Mouse (Mus musculus) hindbrain, embryonic 16.5 days (tissue): ENCODE measurements at regions not wholly inside any gene's neighbourhood (a gene's known extent, or its start where the extent isn't known, plus 50 kb on each side); places are given as distances from the start of the nearest gene placed in this dataset.
A peak's percentile ranks its signal among the peaks of the same experiment; 100 is the strongest.
"Not testable (repeated sequence)": the region's sequence is repeated elsewhere in the genome, so short reads cannot be mapped to it uniquely, and the experiment has no call there.

Source experiments
- ATAC-seq: fragments of 200-750 bp; cut with Nextera tagmentation; 2 replicates; pipeline ENCODE4 v1.8.0; 2017; ENCODE audit warnings: moderate TSS enrichment, moderate library complexity
- H3K27ac ChIP-seq: fragments of 300-500 bp; sonication (generic); 2 replicates; pipeline ENCODE4 v1.5.1; 2014; ENCODE audit warnings: low read depth, mild to moderate bottlenecking, control low read depth, low read length, moderate library complexity
- H3K27me3 ChIP-seq: fragments of 300-500 bp; sonication (generic); replicated peaks from 2 replicates; pipeline ENCODE4 v1.6.1; 2014; ENCODE audit warnings: low read length; ENCODE audit not compliant: control insufficient read depth, insufficient read depth
- H3K36me3 ChIP-seq: fragments of 300-500 bp; sonication (generic); 2 replicates; pipeline ENCODE4 v1.6.1; 2014; ENCODE audit warnings: mild to moderate bottlenecking, low read length, moderate library complexity, mixed read lengths; ENCODE audit not compliant: control insufficient read depth, insufficient read depth
- H3K4me1 ChIP-seq: fragments of 300-500 bp; sonication (generic); 2 replicates; pipeline ENCODE4 v1.6.1; 2014; ENCODE audit warnings: low read depth, low read length; ENCODE audit not compliant: control insufficient read depth, insufficient read depth
- H3K4me2 ChIP-seq: fragments of 300-500 bp; sonication (generic); 2 replicates; pipeline ENCODE4 v1.6.1; 2014; ENCODE audit warnings: mild to moderate bottlenecking, low read length, control low read depth, moderate library complexity
- H3K4me3 ChIP-seq: fragments of 300-500 bp; sonication (generic); 2 replicates; pipeline ENCODE4 v1.5.1; 2014; ENCODE audit warnings: mild to moderate bottlenecking, low read length, control low read depth, moderate library complexity
- H3K9ac ChIP-seq: fragments of 300-500 bp; sonication (generic); 2 replicates; pipeline ENCODE4 v1.6.1; 2014; ENCODE audit warnings: low read depth, mild to moderate bottlenecking, control low read depth, low read length, moderate library complexity
- H3K9me3 ChIP-seq: fragments of 300-500 bp; sonication (generic); 2 replicates; pipeline ENCODE4 v1.6.1; 2014; ENCODE audit warnings: mild to moderate bottlenecking, low read length, moderate library complexity; ENCODE audit not compliant: control insufficient read depth
- WGBS: fragments of 180-500 bp; shearing (Covaris S2); extraction: QIAGEN DNeasy Blood & Tissue Kit; methylation state at CpG from one replicate; pipeline ENCODE4 v1.1.7; 2014; 5-methylcytosine and 5-hydroxymethylcytosine counted together

DNA sequence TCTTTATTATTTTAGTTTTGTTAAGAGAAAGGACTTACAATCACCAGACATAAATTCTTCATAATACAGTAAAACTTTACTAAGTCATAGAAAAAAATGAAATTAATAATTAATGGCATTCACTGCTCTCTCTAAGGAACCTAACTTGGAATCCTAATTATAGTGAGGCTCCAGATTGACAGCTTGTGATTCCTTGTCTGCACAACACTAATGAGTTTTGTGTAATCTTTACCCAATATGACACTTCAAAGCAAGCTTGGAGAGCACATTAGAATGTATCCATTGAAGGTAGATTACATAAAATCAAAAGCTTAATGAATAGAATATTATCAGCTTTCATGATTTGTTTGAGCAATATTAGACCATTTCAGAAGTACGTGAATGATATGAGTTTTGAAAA, 1914.7 kb downstream of the Efna5 start:
- ATAC-seq: no peak
- Histone ChIP-seq H3K4me2 (no peak overlapping the region), H3K4me1 (no peaks in the 10 kb centered on the region)

DNA sequence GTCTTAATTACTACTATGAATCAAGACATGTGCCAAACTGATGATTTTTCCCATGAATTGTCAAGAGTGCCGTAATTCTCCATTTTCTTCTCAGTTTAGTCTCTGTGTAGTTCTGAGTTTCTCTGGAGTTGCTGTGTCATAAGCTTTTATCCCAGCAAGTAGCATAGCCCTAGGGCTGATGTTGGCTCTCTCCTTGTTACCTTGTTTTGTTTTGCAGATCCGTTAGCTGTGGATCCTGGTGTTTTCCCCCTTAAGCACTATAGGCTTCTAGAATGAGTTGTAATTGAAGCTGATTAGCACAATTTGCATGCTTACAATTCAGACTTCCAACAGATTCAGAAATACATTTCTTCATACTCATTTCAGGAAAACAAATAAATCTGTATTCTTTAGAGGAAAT, 1915.5 kb downstream of the Efna5 start:
- H3K27me3 ChIP-seq: no peaks in the 10 kb centered on the region
- H3K9ac ChIP-seq: no peak overlapping the region
- H3K4me2 ChIP-seq: no peak overlapping the region
- no peaks in the 10 kb centered on the region for H3K9me3 ChIP-seq
- no peak overlapping the region for H3K27ac ChIP-seq
- no peaks in the 10 kb centered on the region for H3K36me3 ChIP-seq
- H3K4me3 ChIP-seq: no peak overlapping the region
- WGBS: 45% methylated on average over 2 of the region's 2 CpGs
- no peaks in the 10 kb centered on the region for H3K4me1 ChIP-seq
- ATAC-seq: no peak

More for the DNA sequence above, 1914.7 kb downstream of the Efna5 start:
- H3K9me3 ChIP-seq: no peaks in the 10 kb centered on the region
- no peaks in the 10 kb centered on the region for H3K36me3 ChIP-seq
- no peak overlapping the region for H3K4me3 ChIP-seq
- H3K9ac ChIP-seq: no peak overlapping the region
- no peak overlapping the region for H3K27ac ChIP-seq
- H3K27me3 ChIP-seq: no peaks in the 10 kb centered on the region
- WGBS: 58% methylated on average over 1 of the region's 1 CpGs

DNA sequence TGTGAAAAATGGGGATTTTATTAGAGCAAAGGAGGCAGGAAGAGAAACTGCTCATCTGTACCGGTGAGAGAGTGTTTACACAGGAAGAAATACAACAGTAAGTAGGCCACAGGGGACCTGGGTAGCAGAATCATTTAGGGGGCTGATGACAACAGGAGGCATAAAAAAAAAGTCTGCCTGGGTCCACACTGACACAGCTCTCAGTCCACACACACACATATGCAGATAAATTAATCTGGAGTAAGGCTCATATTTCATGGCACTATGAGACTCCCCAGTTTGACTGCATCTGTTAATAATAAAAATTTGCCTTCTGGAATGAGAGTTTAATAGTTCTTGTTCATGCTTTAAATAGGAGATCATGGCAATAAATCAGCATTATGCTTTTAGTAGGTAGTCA, 1929.7 kb downstream of the Efna5 start:
- no peaks in the 10 kb centered on the region for H3K4me1 ChIP-seq
- H3K4me2 ChIP-seq: no peak overlapping the region
- H3K27me3 ChIP-seq: no peaks in the 10 kb centered on the region
- no peak for ATAC-seq
- H3K27ac ChIP-seq: no peak overlapping the region
- 33% methylated on average over 1 of the region's 1 CpGs for WGBS
- H3K36me3 ChIP-seq: no peaks in the 10 kb centered on the region
- H3K9me3 ChIP-seq: no peaks in the 10 kb centered on the region
- H3K9ac ChIP-seq: no peak overlapping the region
- H3K4me3 ChIP-seq: no peak overlapping the region

DNA sequence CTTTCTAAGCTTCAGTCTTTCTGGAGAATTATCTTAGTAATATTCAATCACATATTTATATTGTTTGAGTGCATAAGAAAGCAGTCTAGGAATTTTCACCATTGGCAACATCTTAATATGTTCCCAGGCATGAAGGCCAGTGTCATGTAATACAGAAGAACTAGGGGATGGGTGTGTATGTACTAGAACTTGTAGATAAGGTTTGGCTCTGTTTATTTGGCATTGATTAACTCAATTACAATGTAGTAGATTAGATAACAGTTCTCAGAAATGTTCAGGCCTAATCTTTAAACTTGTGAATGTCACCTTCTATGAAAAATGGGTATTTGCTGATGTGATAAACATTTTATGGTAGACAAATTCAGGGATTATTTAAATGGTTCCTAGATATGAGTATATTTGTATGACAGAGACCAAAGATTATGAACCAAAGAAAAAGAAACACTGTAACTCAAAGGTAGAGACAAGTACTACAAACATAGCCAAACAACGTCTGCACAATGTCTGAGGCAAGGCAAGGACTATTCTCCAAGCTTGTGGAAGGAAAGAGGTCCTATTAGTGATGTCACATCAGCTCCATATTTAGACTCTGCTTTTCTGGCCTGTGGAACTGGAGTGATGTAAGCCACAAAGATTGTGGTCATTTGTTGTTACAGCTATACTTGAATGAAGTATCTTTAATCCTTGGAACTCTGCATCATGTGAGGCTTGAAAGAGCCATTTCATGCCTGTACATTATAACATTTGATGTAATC, 1924.8 kb upstream of the Nudt12 start:
- H3K4me2 ChIP-seq: no peak overlapping the region
- no peaks in the 10 kb centered on the region for H3K9me3 ChIP-seq
- WGBS: 79% methylated on average over 1 of the region's 1 CpGs
- no peak for ATAC-seq
- H3K36me3 ChIP-seq: no peaks in the 10 kb centered on the region
- no peak overlapping the region for H3K27ac ChIP-seq
- no peak overlapping the region for H3K4me3 ChIP-seq
- H3K4me1 ChIP-seq: no peaks in the 10 kb centered on the region
- no peaks in the 10 kb centered on the region for H3K27me3 ChIP-seq
- H3K9ac ChIP-seq: no peak overlapping the region

DNA sequence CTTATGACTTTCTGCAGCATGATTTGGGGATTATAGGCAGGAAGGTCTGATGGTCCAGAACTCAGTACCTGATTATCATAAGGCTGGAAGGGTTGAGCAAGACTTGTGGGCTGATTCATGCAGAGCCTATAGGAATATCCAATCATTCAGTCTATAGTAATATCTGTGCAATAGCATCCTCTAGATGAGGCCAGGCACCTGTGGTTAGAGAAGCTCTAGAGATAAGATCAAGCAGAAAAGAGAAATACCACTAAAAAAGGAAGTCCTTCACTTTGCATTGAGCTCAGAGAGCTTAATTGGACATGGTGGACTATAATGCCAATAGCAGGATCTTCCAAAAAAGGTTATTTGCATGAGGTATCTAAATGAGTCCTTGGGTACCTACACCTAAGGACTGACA, 1921.1 kb upstream of the Nudt12 start:
- Histone ChIP-seq H3K4me2 (no peak overlapping the region), H3K27me3 (no peaks in the 10 kb centered on the region), H3K9me3 (no peaks in the 10 kb centered on the region), H3K9ac (no peak overlapping the region), H3K4me3 (no peak overlapping the region), H3K27ac (no peak overlapping the region), H3K36me3 (no peaks in the 10 kb centered on the region), H3K4me1 (no peaks in the 10 kb centered on the region)
- ATAC-seq: no peak

DNA sequence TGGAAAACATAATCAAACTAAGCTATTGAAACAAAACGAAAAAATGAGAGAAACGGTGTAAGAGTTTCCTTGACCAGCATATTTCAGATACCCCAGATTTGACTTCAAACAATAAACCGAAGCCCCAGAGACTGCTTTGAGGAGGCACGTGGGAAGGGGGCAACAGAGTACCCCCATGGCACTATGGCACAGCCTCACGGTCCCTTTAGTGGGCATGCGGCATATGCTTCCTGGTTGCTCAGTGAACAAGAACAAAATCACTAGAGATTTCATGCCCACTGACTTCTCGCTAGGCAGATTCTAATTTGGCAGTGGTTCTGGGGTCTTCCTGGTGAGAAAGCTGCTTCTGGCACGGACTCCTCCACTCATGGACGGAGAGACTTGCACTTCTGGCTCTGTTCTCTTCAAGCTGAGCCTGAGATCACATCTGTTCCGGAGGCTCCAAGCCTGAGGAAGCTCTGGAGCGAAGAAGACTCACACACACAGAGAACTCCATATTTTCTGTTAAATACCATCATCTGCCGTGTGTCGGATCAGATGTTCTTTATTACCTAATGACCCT, 1912.7 kb upstream of the Nudt12 start:
- no peaks in the 10 kb centered on the region for H3K27me3 ChIP-seq
- H3K9ac ChIP-seq: no peak overlapping the region
- no peaks in the 10 kb centered on the region for H3K36me3 ChIP-seq
- no peak overlapping the region for H3K27ac ChIP-seq
- no peak overlapping the region for H3K4me3 ChIP-seq
- no peak overlapping the region for H3K4me2 ChIP-seq
- no peaks in the 10 kb centered on the region for H3K9me3 ChIP-seq
- ATAC-seq: peak; percentile 94
- H3K4me1 ChIP-seq: no peaks in the 10 kb centered on the region
- WGBS: 67% methylated on average over 13 of the region's 13 CpGs

DNA sequence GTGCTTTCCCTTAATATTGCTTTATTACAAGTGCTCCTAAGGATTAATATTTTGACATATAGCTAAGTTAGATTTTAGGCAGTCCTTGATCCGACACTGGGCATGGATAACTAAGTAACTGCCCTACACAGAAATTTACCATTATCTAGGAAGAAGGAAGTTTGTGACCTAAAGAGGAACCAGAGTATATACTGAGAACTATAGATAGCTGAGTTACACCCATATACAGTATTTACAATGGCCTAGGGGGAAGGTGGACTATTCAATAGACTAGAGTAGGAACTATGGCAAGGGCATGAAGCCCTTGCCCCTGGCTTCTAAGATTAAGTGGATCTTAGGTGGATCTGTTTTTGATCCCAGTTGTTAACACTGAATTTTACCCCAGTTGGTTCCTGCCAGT, 1869.5 kb upstream of the Nudt12 start:
- H3K4me3 ChIP-seq, ATAC-seq, H3K9me3 ChIP-seq, H3K4me1 ChIP-seq, H3K27ac ChIP-seq, H3K9ac ChIP-seq, H3K36me3 ChIP-seq, H3K4me2 ChIP-seq, H3K27me3 ChIP-seq: not testable (repeated sequence)
- 92% methylated on average over 1 of the region's 1 CpGs for WGBS

DNA sequence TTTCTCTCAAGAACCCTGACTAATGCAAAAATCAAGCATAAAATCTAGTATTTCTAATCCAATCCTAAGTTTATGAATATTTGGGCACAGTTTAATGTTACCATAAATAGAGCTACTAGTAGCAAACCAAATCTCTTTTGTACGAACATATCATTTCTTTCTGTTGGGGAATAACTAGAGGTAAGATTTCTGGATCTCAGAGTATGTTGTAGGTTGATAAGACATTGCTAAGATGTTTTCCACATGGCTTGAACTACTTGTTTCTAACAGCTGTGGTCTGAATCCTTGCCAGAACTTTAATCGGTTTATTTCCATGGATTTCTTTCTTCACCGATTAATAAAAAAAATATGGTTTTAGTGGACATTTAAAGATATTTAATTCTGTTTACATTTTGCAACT, 1844.3 kb upstream of the Nudt12 start:
- Histone ChIP-seq H3K36me3 (no peaks in the 10 kb centered on the region), H3K9me3 (no peaks in the 10 kb centered on the region), H3K4me2 (no peak overlapping the region), H3K4me1 (no peaks in the 10 kb centered on the region), H3K27me3 (no peaks in the 10 kb centered on the region), H3K9ac (no peak overlapping the region), H3K27ac (no peak overlapping the region), H3K4me3 (no peak overlapping the region)
- WGBS: 81% methylated on average over 3 of the region's 3 CpGs
- no peak for ATAC-seq

DNA sequence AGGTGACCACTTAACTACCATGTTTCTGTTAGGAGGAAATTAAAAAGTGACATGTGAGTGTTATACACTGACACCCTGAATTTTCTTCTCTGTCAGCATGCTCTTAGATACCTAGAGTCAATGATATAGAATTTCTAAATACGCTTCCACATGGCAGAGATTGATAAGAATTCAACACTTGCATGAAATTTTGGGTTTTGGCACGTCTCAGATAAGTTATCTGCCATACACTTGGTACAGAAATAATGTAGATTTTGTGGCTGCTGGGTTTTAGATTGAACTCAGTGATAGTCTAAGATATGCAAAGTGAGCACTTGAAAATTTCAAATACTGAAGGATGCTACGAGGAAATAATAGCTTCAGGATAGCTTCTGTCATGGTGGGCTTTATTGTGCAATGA, 1841.5 kb upstream of the Nudt12 start:
- ATAC-seq: no peak
- WGBS: 70% methylated on average over 3 of the region's 3 CpGs
- Histone ChIP-seq H3K9me3 (no peaks in the 10 kb centered on the region), H3K9ac (no peak overlapping the region), H3K4me3 (no peak overlapping the region), H3K4me2 (no peak overlapping the region), H3K36me3 (no peaks in the 10 kb centered on the region), H3K27me3 (no peaks in the 10 kb centered on the region), H3K4me1 (no peaks in the 10 kb centered on the region), H3K27ac (no peak overlapping the region)
